Mouse (Mus musculus) intestine, postnatal 0 days (tissue): Measurements from ENCODE around the gene Atat1. TPM values are rescaled to one million over a fixed set of nuclear protein-coding genes. Genes with fewer than 3 reads are reported as not detected.
A peak's percentile ranks its signal among the peaks of the same experiment; 100 is the strongest.

Source experiments
- ATAC-seq: fragments of 200-750 bp; cut with Nextera tagmentation; 2 replicates; pipeline ENCODE4 v1.8.0; 2017; ENCODE audit warnings: mild to moderate bottlenecking, moderate TSS enrichment, moderate library complexity
- H3K27ac ChIP-seq: fragments of 300-500 bp; sonication (generic); 2 replicates; pipeline ENCODE4 v1.5.1; 2014; ENCODE audit warnings: mild to moderate bottlenecking, low read depth, low read length, moderate library complexity
- H3K27me3 ChIP-seq: fragments of 300-500 bp; sonication (generic); replicated peaks from 2 replicates; pipeline ENCODE4 v1.6.1; 2014; ENCODE audit warnings: low read length, mixed read lengths; ENCODE audit not compliant: control insufficient read depth, insufficient read depth
- H3K36me3 ChIP-seq: fragments of 300-500 bp; sonication (generic); 2 replicates; pipeline ENCODE4 v1.6.1; 2014; ENCODE audit warnings: mild to moderate bottlenecking, moderate library complexity; ENCODE audit not compliant: control insufficient read depth, insufficient read depth
- H3K4me1 ChIP-seq: fragments of 300-500 bp; sonication (generic); replicated peaks from 2 replicates; pipeline ENCODE4 v1.6.1; 2014; ENCODE audit warnings: antibody characterized with exemption, low read length, mixed read lengths; ENCODE audit not compliant: control insufficient read depth, insufficient read depth
- H3K4me2 ChIP-seq: fragments of 300-500 bp; sonication (generic); replicated peaks from 2 replicates; pipeline ENCODE4 v1.6.1; 2014; ENCODE audit warnings: low read depth, mild to moderate bottlenecking, moderate library complexity
- H3K4me3 ChIP-seq: fragments of 300-500 bp; sonication (generic); 2 replicates; pipeline ENCODE4 v1.5.1; 2014; ENCODE audit warnings: low read depth, low read length
- H3K9ac ChIP-seq: fragments of 300-500 bp; sonication (generic); 2 replicates; pipeline ENCODE4 v1.6.1; 2014; ENCODE audit warnings: mild to moderate bottlenecking, low read depth, low read length
- H3K9me3 ChIP-seq: fragments of 300-500 bp; sonication (generic); 2 replicates; pipeline ENCODE4 v1.6.1; 2016; ENCODE audit warnings: mixed run types; ENCODE audit not compliant: control insufficient read depth
- CTCF ChIP-seq: sonication (generic); IDR thresholded peaks from 2 replicates; pipeline ENCODE4 v1.5.1; 2016; ENCODE audit warnings: low read depth, mild to moderate bottlenecking, control low read depth, antibody characterized with exemption, moderate library complexity
- WGBS: fragments of 180-500 bp; shearing (Covaris S2); extraction: QIAGEN DNeasy Blood & Tissue Kit; methylation state at CpG from one replicate; pipeline ENCODE4 v1.1.7; 2014; 5-methylcytosine and 5-hydroxymethylcytosine counted together
- polyA plus RNA-seq: library from polyadenylated mRNA; unstranded; fragments of >200 nt; fragmentation: Nextera tagmentation; extraction: Ambion mirVana; gene quantifications from 2 replicates; pipeline ENCODE4 v1.2.1, GENCODE M21; 2015

Atat1 gene
- polyA plus RNA-seq, 1 experiment from 2014 or later: 11.9 TPM

DNA sequence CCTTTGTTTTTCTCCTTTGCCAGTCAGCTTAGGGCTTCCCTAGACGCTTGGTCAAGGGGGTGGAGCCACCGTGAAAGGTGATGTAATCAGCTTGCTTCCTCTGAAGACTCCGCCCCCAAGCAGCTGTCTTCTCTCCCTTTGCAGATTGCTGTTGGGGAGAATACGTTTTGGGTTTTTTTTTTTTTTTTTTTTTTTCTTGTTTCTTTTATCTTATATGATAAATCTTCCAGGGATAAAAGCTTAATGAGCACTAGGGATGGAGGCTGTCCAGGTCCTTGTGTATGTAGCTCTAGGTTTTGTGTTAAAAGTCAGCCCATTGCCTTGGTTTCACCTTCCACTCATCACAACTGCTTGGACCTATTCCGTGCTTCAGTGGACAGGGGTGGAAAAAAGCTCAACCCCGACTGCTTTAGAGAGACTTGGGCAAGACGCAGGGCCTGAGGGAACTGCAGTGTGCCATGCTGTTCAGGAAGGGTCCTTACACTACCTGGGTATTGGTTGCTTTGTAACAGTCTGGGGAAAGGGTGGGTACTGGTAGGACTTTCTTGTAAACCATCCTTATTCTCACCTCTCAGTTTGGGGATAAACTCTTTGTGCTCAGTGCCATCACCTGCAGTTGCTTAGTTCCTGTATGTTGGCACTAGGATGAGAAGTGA is 9.3 kb upstream of the Atat1 start:
- 10% methylated on average over 7 of the region's 7 CpGs for WGBS
- peaks cover 7% of the 10 kb centered on the region; the same call in 1 of the 2 replicates for H3K4me1 ChIP-seq
- H3K27ac ChIP-seq: peak overlapping the region; percentile 95
- H3K27me3 ChIP-seq: no peaks in the 10 kb centered on the region
- H3K36me3 ChIP-seq: peaks cover 10% of the 10 kb centered on the region
- H3K4me2 ChIP-seq: peak overlapping the region; percentile 69
- peak overlapping the region; percentile 86 for H3K4me3 ChIP-seq
- no peak for TF ChIP-seq CTCF
- H3K9me3 ChIP-seq: no peaks in the 10 kb centered on the region
- peak; percentile 16 for ATAC-seq
- H3K9ac ChIP-seq: peak overlapping the region; percentile 93

DNA sequence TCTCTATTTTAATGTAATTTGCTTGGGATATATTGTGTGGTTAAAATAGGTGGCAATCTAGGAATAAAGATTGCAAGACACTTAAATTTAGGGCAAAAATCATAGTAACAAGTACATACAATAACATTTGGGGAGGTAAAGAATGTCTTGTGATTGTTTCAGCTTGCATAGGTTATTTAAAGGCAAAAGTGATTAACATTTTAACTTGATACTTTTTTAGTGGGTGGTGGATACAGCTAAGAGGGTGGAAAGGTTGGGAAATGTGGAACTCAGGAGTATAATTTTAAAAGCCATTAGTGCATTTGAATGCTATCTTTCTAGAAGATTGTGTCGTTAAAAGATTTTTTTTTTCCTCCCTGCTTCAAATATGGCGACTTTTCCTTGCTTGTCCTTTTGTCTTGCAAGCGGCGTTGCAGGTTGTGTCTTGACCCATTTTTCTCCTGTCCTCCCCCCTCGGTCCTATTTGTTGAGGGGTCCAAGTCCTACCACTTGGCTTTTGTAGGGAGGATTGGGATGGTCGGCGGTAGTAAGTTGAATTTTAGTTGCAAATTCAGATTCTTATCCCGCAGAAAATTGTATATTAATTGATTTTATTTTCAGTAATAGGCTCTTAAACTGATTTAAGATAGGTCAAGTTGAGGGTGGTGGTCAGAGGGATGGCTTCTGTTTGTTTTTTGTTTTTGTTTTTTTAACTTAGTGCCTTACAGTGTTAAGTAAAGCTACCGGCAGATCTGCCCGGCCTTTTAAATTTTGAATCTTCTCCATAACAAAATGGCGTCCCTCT is 8.6 kb upstream of the Atat1 start:
- no peaks in the 10 kb centered on the region for H3K27me3 ChIP-seq
- peak overlapping the region; percentile 69 for H3K4me2 ChIP-seq
- no peaks in the 10 kb centered on the region for H3K9me3 ChIP-seq
- H3K27ac ChIP-seq: peak overlapping the region; percentile 95
- peak overlapping the region; percentile 86 for H3K4me3 ChIP-seq
- H3K36me3 ChIP-seq: peaks cover 4% of the 10 kb centered on the region
- no peak for ATAC-seq
- no peak for TF ChIP-seq CTCF
- H3K4me1 ChIP-seq: peaks cover 7% of the 10 kb centered on the region; the same call in 1 of the 2 replicates
- H3K9ac ChIP-seq: peak overlapping the region; percentile 93
- under 1% methylated on average over 11 of the region's 11 CpGs for WGBS

DNA sequence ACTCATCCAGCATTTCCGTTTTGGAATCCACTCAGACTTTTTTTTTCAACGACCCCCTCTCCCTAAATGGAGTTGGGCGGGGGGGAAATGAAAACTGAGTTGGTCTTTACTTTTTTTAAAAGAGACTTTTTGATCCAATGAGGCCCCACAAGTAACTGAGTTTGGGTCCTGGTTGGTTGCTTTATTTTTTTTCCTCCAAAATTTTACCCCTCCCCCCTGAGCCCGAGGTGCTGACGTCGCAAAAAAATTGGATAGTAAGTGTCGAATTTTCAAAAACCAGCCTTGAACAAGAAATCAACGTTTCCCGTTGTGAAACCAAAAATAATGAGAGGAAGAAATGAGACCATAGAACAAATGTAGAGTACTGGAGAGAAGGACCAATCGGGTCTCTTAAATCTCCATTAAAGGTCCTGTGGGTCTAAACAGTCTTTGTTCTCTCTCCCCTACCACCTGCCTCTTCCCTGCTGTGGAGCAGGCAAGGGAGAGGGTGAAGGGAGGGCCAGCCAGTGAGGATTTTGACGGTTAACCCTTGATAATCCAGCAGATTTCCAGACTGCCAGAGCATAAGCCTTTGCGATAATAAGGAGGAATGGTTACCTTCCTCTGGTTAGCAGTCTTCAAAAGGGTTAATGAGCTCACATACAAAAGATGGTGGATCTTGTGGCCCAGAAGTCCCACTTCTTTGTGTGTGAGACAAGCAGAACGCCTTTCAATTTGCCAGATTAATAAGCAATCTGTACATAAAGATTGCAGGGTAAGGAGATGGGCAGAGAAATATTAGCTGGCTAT is 7.8 kb upstream of the Atat1 start:
- WGBS: 0% methylated on average over 13 of the region's 13 CpGs

DNA sequence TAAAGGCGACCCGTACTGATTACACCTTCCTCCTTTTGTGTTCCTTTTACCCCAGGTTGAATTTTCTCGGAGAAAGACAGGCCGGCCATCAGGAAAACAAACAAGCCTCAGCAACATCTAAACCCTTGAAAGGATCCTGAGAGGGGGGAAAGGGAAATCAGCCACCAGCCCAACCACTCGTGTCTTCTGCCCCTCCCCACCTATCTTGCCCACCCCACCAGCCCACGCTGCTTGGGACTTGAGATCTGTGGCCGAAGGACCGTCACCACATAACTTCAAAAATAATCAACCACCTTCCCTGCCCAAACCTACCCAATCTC is 7.2 kb upstream of the Atat1 start:
- 0% methylated on average over 8 of the region's 8 CpGs for WGBS
- Histone ChIP-seq H3K36me3 (peaks cover 14% of the 10 kb centered on the region), H3K27me3 (no peaks in the 10 kb centered on the region), H3K4me1 (peaks cover 7% of the 10 kb centered on the region; the same call in 1 of the 2 replicates), H3K9me3 (no peaks in the 10 kb centered on the region), H3K9ac (peak overlapping the region; percentile 93), H3K4me2 (peak overlapping the region; percentile 69), H3K27ac (peak overlapping the region; percentile 95), H3K4me3 (peak overlapping the region; percentile 86)
- ATAC-seq: no peak
- TF ChIP-seq CTCF: no peak

More for the DNA sequence above, 7.8 kb upstream of the Atat1 start:
- peak overlapping the region; percentile 86 for H3K4me3 ChIP-seq
- no peaks in the 10 kb centered on the region for H3K27me3 ChIP-seq
- H3K9ac ChIP-seq: peak overlapping the region; percentile 93
- ATAC-seq: no peak
- H3K4me2 ChIP-seq: peak overlapping the region; percentile 69
- H3K9me3 ChIP-seq: no peaks in the 10 kb centered on the region
- H3K27ac ChIP-seq: peak overlapping the region; percentile 95
- TF ChIP-seq CTCF: no peak
- H3K4me1 ChIP-seq: peaks cover 7% of the 10 kb centered on the region; the same call in 1 of the 2 replicates
- peaks cover 9% of the 10 kb centered on the region for H3K36me3 ChIP-seq

DNA sequence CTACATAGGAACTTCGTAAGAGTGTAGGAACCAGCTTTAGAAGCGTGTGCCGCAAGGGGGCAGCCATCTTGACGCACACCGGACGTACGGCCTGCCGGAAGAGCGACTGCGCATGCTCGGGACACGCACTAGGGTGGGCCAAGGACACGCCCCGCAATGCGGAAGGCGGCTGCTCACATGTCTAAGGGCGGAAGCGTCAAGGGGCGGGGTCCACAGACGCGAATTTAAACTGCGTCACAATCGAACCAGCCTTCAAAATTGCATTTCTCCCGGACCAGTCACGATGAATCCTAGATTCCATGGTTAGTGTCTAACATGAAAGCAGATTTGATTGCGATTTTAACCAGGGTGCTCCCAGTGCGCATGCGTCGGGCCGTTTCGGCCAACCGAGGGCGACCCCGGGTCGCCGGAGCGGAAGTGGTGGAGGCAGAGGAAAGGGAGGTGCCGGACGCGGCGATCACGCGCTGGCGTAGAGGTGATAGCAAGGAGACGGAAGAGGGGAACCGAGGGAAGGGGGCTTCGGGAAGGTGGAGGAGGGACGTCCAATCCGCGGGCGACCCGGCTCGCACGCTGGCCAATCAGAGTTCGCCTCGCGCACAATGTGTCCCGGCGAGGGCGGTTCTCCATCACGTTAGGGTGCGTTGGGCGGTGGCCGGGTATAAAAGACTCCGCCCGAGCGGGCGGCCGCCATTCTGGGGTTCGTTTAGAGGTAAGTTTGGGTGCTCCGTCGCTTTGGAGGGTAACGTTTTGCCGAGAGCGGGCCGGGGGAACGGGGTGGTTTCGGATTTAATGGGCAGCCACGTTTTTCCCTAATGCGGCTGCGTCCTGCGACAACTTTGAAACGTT is 6.6 kb upstream of the Atat1 start, which contains the start of the genes Mrps18b and Ppp1r10:
Gene Mrps18b, minus strand, starts transcription at position 93 of the 846 bp plus-strand sequence.
Gene Ppp1r10, plus strand, starts transcription at position 138 of the 846 bp plus-strand sequence.
- H3K36me3 ChIP-seq: peaks cover 18% of the 10 kb centered on the region
- peak within 1 kb of the TSS; percentile 86 for H3K4me3 ChIP-seq
- H3K9me3 ChIP-seq: no peaks in the 10 kb centered on the region
- peak within 1 kb of the TSS; percentile 69 for H3K4me2 ChIP-seq
- H3K4me1 ChIP-seq: peaks cover 7% of the 10 kb centered on the region; the same call in 1 of the 2 replicates
- no peaks in the 10 kb centered on the region for H3K27me3 ChIP-seq
- WGBS: under 1% methylated on average over 83 of the region's 83 CpGs
- H3K9ac ChIP-seq: peak within 1 kb of the TSS; percentile 93
- peak; percentile 83 for TF ChIP-seq CTCF
- ATAC-seq: peak; percentile 92
- H3K27ac ChIP-seq: peak within 1 kb of the TSS; percentile 95
